Mouse (Mus musculus): Measurements from ENCODE around the gene Gc. TPM values are rescaled to one million over a fixed set of nuclear protein-coding genes. Genes with fewer than 3 reads are reported as not detected.

Gc gene
- polyA plus RNA-seq, 1 experiment from 2014 or later: 0.24 TPM

Other genes with a start within 250 kb of the Gc start
- gene Npffr2, start 69.5 kb upstream of the Gc start, polyA plus RNA-seq (2016; fragmentation: Nextera tagmentation; extraction: Ambion mirVana): not detected in 2 replicates

All from heart, embryonic 12.5 days (tissue).